Mouse (Mus musculus) lung, embryonic 16.5 days (tissue): ENCODE measurements around the gene Pwwp2a. TPM values are rescaled to one million over a fixed set of nuclear protein-coding genes. Genes with fewer than 3 reads are reported as not detected.
A peak's percentile ranks its signal among the peaks of the same experiment; 100 is the strongest.

Source experiments
- ATAC-seq: fragments of 200-750 bp; cut with Nextera tagmentation; 2 replicates; pipeline ENCODE4 v1.8.0; 2017; ENCODE audit warnings: low read depth, mild to moderate bottlenecking, moderate library complexity
- H3K27ac ChIP-seq: fragments of 300-500 bp; sonication (generic); 2 replicates; pipeline ENCODE4 v1.5.1; 2014; ENCODE audit warnings: mild to moderate bottlenecking, control low read depth, low read length
- H3K27me3 ChIP-seq: fragments of 300-500 bp; sonication (generic); 2 replicates; pipeline ENCODE4 v1.6.1; 2014; ENCODE audit warnings: low read depth, low read length, mixed read lengths; ENCODE audit not compliant: control insufficient read depth, insufficient read depth
- H3K36me3 ChIP-seq: fragments of 300-500 bp; sonication (generic); 2 replicates; pipeline ENCODE4 v1.6.1; 2014; ENCODE audit warnings: low read length; ENCODE audit not compliant: control insufficient read depth, insufficient read depth
- H3K4me1 ChIP-seq: fragments of 300-500 bp; sonication (generic); replicated peaks from 2 replicates; pipeline ENCODE4 v1.6.1; 2014; ENCODE audit warnings: low read length, mixed read lengths; ENCODE audit not compliant: control insufficient read depth, insufficient read depth
- H3K4me2 ChIP-seq: fragments of 300-500 bp; sonication (generic); 2 replicates; pipeline ENCODE4 v1.6.1; 2014; ENCODE audit warnings: low read depth, low read length, control low read depth
- H3K4me3 ChIP-seq: fragments of 300-500 bp; sonication (generic); 2 replicates; pipeline ENCODE4 v1.5.1; 2014; ENCODE audit warnings: mild to moderate bottlenecking, low read length, control low read depth
- H3K9ac ChIP-seq: fragments of 300-500 bp; sonication (generic); 2 replicates; pipeline ENCODE4 v1.6.1; 2014; ENCODE audit warnings: low read length, control low read depth
- H3K9me3 ChIP-seq: fragments of 300-500 bp; sonication (generic); 2 replicates; pipeline ENCODE4 v1.6.1; 2016; ENCODE audit warnings: low read length; ENCODE audit not compliant: control insufficient read depth
- WGBS: fragments of 180-500 bp; shearing (Covaris S2); extraction: QIAGEN DNeasy Blood & Tissue Kit; methylation state at CpG from one replicate; pipeline ENCODE4 v1.1.7; 2014; 5-methylcytosine and 5-hydroxymethylcytosine counted together
- polyA plus RNA-seq: library from polyadenylated mRNA; unstranded; fragments of >200 nt; fragmentation: Nextera tagmentation; extraction: Ambion mirVana; gene quantifications from 2 replicates; pipeline ENCODE4 v1.2.1, GENCODE M21; 2015

Pwwp2a gene
- polyA plus RNA-seq, 1 experiment from 2014 or later, result 13.3 TPM

DNA sequence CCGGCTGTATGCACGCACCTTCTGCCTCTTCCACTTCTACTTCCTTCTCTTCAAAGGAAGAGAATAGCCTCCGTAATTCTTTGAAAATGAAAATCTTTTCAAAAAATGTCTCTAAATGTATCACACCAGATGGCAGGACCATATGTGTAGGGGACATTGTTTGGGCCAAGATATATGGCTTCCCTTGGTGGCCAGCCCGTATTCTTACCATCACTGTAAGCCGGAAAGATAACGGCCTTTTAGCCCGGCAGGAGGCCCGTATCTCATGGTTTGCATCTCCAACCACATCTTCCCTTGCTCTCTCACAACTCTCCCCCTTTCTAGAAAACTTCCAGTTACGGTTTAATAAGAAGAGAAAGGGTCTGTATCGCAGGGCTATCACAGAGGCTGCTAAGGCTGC lies 24.0 kb downstream of the Pwwp2a start:
- no peak overlapping the region for H3K27ac ChIP-seq
- H3K9ac ChIP-seq, result no peak overlapping the region
- H3K4me2 ChIP-seq, result no peak overlapping the region
- H3K27me3 ChIP-seq, result no peaks in the 10 kb centered on the region
- no peak overlapping the region for H3K4me3 ChIP-seq
- H3K36me3 ChIP-seq, result peaks cover 21% of the 10 kb centered on the region
- no peak for ATAC-seq
- no peaks in the 10 kb centered on the region for H3K4me1 ChIP-seq
- H3K9me3 ChIP-seq, result no peaks in the 10 kb centered on the region
- 92% methylated on average over 10 of the region's 10 CpGs for WGBS

DNA sequence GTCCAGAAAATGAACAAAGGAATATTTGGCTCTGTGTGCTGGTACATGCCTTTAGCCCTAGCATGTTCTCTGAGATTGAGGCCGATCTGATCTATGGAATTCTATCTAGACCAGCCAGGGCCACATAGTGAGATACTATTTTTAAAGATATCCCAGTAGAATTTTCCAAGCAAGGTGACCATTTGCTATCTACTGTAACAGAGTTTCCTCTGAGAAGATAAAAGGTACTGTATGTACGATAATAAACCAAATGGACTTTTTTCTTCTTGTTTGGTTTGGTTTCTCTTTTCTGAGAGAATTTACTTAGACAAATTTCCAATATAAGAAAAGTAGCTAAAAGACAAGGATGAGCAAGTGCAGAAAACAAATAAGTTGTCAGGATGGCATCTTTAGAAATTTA lies 26.6 kb downstream of the Pwwp2a start:
- Histone ChIP-seq H3K27ac (no peak overlapping the region), H3K9ac (no peak overlapping the region), H3K36me3 (peaks cover 22% of the 10 kb centered on the region), H3K9me3 (no peaks in the 10 kb centered on the region), H3K27me3 (no peaks in the 10 kb centered on the region), H3K4me2 (no peak overlapping the region), H3K4me3 (no peak overlapping the region), H3K4me1 (no peaks in the 10 kb centered on the region)
- 89% methylated on average over 2 of the region's 2 CpGs for WGBS
- no peak for ATAC-seq

DNA sequence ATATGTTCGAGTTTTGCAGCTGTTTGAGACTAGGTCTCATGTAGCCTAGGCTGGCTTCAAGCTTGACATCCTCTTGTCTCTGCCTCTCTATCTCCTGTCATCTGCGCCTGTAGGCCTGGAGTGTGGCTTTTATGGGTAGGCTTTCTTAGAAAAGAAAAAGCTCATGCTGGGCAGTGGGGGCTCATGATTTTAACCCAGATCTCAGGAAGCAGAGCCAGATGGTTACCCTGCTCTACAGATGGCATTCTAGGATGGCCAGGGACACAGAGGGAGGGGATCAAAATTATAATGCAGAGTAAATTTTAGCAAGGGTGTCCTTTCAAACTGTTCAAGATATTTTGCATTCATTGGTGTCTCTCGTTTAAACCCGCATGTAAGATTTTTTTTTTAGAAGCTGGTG lies 30.4 kb downstream of the Pwwp2a start:
- H3K4me3 ChIP-seq, result no peak overlapping the region

DNA sequence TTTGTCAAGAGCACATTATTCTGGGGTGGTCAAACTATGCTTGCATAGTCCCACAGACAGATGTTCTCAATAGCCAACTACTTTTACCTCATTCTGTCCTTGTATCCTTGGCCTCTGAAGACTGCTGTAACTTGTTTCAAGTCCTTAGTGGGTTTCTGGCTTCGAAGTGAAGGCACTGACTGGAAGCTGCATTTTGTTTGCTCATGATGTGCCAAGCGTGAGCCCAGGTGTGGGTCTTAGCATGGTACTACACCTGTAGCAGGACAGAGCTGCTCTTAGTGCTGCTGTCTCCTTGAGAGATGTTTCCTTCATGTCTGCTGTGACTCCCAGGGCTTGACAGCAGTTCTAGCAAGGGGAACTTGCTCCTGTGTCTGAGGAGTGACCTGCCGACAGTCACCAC lies 41.6 kb downstream of the Pwwp2a start:
- no peak overlapping the region for H3K4me3 ChIP-seq
- no peaks in the 10 kb centered on the region for H3K9me3 ChIP-seq
- no peak overlapping the region for H3K27ac ChIP-seq
- no peak for ATAC-seq
- H3K27me3 ChIP-seq, result no peaks in the 10 kb centered on the region
- H3K36me3 ChIP-seq, result peaks cover 7% of the 10 kb centered on the region
- no peak overlapping the region for H3K4me2 ChIP-seq
- 86% methylated on average over 3 of the region's 3 CpGs for WGBS
- no peaks in the 10 kb centered on the region for H3K4me1 ChIP-seq
- no peak overlapping the region for H3K9ac ChIP-seq

More for the DNA sequence above, 30.4 kb downstream of the Pwwp2a start:
- no peak for ATAC-seq
- H3K4me1 ChIP-seq, result no peaks in the 10 kb centered on the region
- H3K9ac ChIP-seq, result no peak overlapping the region
- H3K4me2 ChIP-seq, result no peak overlapping the region
- no peaks in the 10 kb centered on the region for H3K9me3 ChIP-seq
- peaks cover 8% of the 10 kb centered on the region for H3K36me3 ChIP-seq
- 88% methylated on average over 4 of the region's 4 CpGs for WGBS
- H3K27ac ChIP-seq, result no peak overlapping the region
- no peaks in the 10 kb centered on the region for H3K27me3 ChIP-seq

DNA sequence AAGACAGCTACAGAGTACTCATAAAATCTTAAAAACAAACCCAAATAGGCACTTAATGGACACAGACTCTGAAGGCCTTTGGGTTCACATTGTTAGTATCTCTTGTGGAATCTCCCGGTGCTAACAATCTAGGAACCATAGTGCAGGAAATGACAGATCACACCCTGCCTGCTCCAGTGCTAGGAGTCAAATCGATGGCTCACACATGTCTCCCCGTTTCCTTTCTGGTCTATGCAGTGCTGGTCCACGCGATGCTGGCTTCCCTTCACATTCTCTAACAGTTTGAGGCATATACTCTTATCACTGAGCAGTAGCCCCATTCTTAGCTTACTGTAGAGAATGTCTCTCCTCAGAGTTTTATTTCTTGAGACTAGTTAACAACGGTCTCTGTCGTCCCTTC lies 46.0 kb downstream of the Pwwp2a start:
- 58% methylated on average over 7 of the region's 7 CpGs for WGBS
- H3K27ac ChIP-seq, result no peak overlapping the region
- H3K4me2 ChIP-seq, result no peak overlapping the region
- no peaks in the 10 kb centered on the region for H3K27me3 ChIP-seq
- no peaks in the 10 kb centered on the region for H3K9me3 ChIP-seq
- no peak for ATAC-seq
- H3K4me3 ChIP-seq, result no peak overlapping the region
- no peaks in the 10 kb centered on the region for H3K4me1 ChIP-seq
- peaks cover 23% of the 10 kb centered on the region for H3K36me3 ChIP-seq
- H3K9ac ChIP-seq, result no peak overlapping the region

DNA sequence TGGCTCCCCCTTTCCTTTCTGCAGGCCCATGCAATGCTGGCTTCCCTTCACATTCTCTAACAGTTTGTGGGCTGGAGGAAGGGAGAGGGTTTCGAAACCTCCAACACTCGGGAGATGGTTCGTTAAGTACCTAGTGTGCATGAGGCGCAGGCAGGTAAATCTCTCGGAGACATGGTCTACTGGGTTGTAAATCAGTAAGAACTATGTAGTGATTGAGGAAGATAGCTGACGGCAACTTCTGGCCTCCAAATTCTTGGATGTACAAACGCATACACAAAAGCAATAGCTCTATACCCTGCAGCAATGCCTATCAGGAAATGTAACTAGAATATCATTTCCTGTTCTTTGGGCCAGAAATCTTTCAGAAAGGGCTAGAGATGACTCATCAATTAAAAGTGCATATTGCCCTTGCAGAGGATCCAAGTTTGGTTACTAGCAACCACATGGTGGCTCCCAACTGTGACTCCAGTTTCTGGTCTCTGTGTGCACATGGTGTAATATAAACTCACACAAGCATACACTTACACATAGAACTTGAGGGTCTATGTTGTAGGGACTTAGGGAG lies 47.0 kb downstream of the Pwwp2a start:
- H3K4me1 ChIP-seq, result no peaks in the 10 kb centered on the region
- no peak overlapping the region for H3K4me2 ChIP-seq
- H3K9ac ChIP-seq, result no peak overlapping the region
- H3K36me3 ChIP-seq, result peaks cover 27% of the 10 kb centered on the region
- no peak overlapping the region for H3K4me3 ChIP-seq
- WGBS, result 79% methylated on average over 7 of the region's 7 CpGs
- ATAC-seq, result no peak
- no peak overlapping the region for H3K27ac ChIP-seq
- H3K27me3 ChIP-seq, result no peaks in the 10 kb centered on the region
- H3K9me3 ChIP-seq, result no peaks in the 10 kb centered on the region

DNA sequence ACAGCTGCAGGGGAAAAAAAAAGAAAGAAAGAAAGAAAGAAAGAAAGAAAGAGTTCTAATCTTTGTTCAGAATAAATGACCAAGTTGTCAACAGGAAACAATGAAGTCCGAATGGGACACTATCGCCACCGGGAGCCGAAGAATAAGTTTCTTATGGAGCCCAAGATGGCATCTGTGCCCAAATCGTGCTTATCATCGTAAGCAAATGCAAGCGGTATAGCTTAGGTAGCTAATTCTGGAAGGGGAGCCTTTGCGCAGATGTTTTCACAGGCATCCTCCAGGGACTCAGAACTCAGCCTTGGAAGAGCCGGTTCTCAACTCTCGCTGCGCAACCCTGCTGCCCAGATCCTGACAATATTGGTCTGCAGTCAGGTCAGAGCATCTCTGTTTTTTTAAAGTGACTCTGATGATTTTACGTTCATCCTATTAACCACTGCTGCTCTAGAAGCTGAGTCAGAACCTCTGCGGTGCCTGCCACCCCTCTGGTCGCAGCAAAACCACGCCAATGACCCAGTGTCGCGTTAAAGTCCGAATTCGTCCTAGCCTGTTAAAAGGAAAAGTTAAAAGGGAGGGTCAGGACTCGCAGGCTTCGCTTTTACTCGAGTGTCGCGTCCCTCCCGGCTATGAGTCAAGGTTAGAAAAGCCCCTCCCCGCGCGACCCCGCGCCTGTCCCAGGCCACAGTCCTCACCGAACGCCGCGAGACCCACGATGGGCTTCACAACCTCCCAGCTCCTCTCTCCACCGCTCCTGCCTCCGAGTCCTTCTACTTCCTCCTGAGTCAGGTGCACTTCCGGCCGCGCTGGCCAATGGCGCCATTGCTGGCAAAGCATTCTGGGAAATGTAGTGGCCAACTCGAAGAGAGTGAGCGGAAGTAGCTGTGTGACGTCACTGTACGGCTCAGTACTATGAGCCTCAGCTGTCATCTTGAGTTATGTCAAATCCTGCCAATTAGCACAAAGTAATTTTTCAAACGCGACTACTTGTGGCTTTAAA lies 65.7 kb downstream of the Pwwp2a start, which contains the start of gene Ttc1:
Gene Ttc1, minus strand, starts transcription at position 776 of the 994 bp plus-strand sequence.
- peak within 1 kb of the TSS; percentile 74 for H3K4me2 ChIP-seq
- peaks cover 9% of the 10 kb centered on the region for H3K4me1 ChIP-seq
- peak within 1 kb of the TSS; percentile 77 for H3K9ac ChIP-seq
- peak; percentile 98 for ATAC-seq
- H3K4me3 ChIP-seq, result peak within 1 kb of the TSS; percentile 72
- H3K27me3 ChIP-seq, result no peaks in the 10 kb centered on the region
- H3K9me3 ChIP-seq, result no peaks in the 10 kb centered on the region
- 3% methylated on average over 47 of the region's 47 CpGs for WGBS
- peaks cover 2% of the 10 kb centered on the region; the same call in 1 of the 2 replicates for H3K36me3 ChIP-seq
- peak within 1 kb of the TSS; percentile 32 for H3K27ac ChIP-seq

DNA sequence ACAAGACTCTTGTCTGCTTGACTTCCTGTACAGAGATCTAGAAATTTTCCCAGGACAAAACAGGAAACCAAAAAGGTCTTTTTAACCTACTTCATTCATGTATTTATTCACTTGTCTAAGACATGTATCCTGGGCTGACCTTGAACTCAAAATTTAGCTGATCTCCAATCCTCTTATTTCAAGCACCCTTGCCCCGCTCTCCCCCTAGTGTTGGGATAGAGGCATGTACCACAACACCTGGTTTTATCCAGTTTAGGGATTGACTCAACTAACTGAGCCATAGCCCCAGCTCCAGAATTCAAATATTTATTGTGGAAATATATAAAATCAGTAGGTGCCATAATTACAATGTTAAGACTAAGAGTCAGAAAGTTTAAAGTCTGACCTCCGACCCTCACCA lies 69.7 kb downstream of the Pwwp2a start:
- ATAC-seq, result no peak
- no peak overlapping the region for H3K4me3 ChIP-seq
- H3K27me3 ChIP-seq, result no peaks in the 10 kb centered on the region
- H3K4me2 ChIP-seq, result no peak overlapping the region
- H3K9me3 ChIP-seq, result no peaks in the 10 kb centered on the region
- no peaks in the 10 kb centered on the region for H3K36me3 ChIP-seq
- H3K9ac ChIP-seq, result no peak overlapping the region
- H3K4me1 ChIP-seq, result peaks cover 9% of the 10 kb centered on the region
- H3K27ac ChIP-seq, result no peak overlapping the region
- WGBS, result 68% methylated on average over 2 of the region's 2 CpGs

DNA sequence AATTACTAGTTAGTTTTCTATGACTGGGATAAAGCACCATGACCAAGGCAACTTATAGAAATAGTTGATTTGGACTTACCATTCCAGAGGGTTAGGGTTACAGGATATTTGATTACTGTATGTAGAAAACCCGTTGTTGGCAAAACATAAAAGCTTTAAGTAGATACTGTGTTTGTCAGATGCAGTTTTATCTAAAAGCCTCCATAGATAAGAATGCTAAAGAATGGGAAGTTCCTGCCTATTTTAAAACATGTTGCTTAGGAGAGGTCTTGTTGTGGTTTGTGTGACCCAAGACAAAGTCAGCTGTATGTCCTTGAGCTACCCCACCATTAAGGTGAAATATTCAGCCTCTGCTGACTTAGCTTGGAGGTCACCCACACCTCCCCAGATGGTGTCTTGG lies 72.8 kb downstream of the Pwwp2a start:
- WGBS, result 54% methylated on average over 1 of the region's 1 CpGs
- H3K4me1 ChIP-seq, result 0 out of 2 replicates have a peak, but pooled peaks cover 2% of the 10 kb centered on the region
- H3K9ac ChIP-seq, result no peak overlapping the region
- no peaks in the 10 kb centered on the region for H3K36me3 ChIP-seq
- no peak for ATAC-seq
- no peaks in the 10 kb centered on the region for H3K27me3 ChIP-seq
- H3K4me3 ChIP-seq, result no peak overlapping the region
- H3K27ac ChIP-seq, result no peak overlapping the region
- H3K9me3 ChIP-seq, result no peaks in the 10 kb centered on the region
- H3K4me2 ChIP-seq, result no peak overlapping the region
